Mouse (Mus musculus) retina, adult 2 months (tissue): Measurements from ENCODE around the gene Ubap2.
A peak's percentile ranks its signal among the peaks of the same experiment; 100 is the strongest.

Experiments
- DNase-seq: peaks from one replicate; pipeline ENCODE4 v3.0.0-alpha.2; 2012; ENCODE audit warnings: low read depth, low spot score

Ubap2 gene

GRCm38 (mm10) chr4:41165693-41166475, 109.1 kb downstream of the Ubap2 start:
- DNase-seq: peak; percentile 46

- no peak for DNase-seq
Observed at GRCm38 (mm10) chr4:41164974-41165373, 110.0 kb downstream of the Ubap2 start.

GRCm38 (mm10) chr4:41161232-41161631, 113.7 kb downstream of the Ubap2 start:
- no peak for DNase-seq

- DNase-seq: no peak
Observed at GRCm38 (mm10) chr4:41158251-41158650, 116.7 kb downstream of the Ubap2 start.

- no peak for DNase-seq
Observed at GRCm38 (mm10) chr4:41156961-41157360, 118.0 kb downstream of the Ubap2 start.

- DNase-seq: no peak
Observed at GRCm38 (mm10) chr4:41153146-41153545, 121.8 kb downstream of the Ubap2 start.

- no peak for DNase-seq
Observed at GRCm38 (mm10) chr4:41151186-41151585, 123.8 kb downstream of the Ubap2 start.

- DNase-seq: no peak
Observed at GRCm38 (mm10) chr4:41149891-41150290, 125.1 kb downstream of the Ubap2 start.
